Mouse (Mus musculus): ENCODE data around the gene Tfdp2. TPM values are rescaled to one million over a fixed set of nuclear protein-coding genes. Genes with fewer than 3 reads are reported as not detected.

The Tfdp2 gene
- total and polyA plus RNA-seq, 2 experiments from 2014 or later, result 19.6 to 32.1 TPM

DNA sequence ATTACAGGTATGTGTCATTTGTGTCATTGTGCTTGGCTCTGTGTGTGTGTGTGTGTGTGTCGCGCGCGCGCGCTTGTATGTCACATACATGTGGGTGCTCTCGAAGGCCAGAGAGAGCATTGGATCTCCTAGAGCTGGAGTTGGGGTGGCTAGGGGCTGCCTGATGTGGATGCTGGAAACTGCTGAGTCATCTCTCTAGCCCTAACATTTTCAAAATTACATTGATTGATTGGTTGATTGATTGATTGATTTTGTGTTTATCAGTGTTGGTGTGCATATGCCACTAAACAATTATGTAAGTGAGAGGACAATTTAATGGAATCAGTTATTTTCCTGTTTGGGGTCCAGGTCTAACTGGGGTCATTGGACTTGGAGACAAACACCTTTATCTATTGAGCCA lies 96.1 kb downstream of the Tfdp2 start:
- Histone ChIP-seq H3K9me3 (ENCODE audit: low read length) (no peaks in the 10 kb centered on the region), H3K36me3 (ENCODE audit: insufficient read depth, low read length) (peaks cover 12% of the 10 kb centered on the region), H3K27ac (no peak overlapping the region), H3K4me2 (ENCODE audit: low read depth, low read length) (no peak overlapping the region), H3K4me1 (ENCODE audit: insufficient read depth, low read length) (no peaks in the 10 kb centered on the region), H3K27me3 (ENCODE audit: insufficient read depth, low read length) (no peaks in the 10 kb centered on the region), H3K9ac (replicated peaks; ENCODE audit: low read length) (no peak overlapping the region), H3K4me3 (ENCODE audit: low read length) (no peak overlapping the region)
- TF ChIP-seq CTCF (IDR thresholded peaks at IDR 0.05; ENCODE audit: low read depth), result no peak
- over 99% methylated on average over 7 of the region's 7 CpGs for WGBS
- no peak for ATAC-seq
- no peak for DNase-seq (ENCODE audit: low spot score)

DNA sequence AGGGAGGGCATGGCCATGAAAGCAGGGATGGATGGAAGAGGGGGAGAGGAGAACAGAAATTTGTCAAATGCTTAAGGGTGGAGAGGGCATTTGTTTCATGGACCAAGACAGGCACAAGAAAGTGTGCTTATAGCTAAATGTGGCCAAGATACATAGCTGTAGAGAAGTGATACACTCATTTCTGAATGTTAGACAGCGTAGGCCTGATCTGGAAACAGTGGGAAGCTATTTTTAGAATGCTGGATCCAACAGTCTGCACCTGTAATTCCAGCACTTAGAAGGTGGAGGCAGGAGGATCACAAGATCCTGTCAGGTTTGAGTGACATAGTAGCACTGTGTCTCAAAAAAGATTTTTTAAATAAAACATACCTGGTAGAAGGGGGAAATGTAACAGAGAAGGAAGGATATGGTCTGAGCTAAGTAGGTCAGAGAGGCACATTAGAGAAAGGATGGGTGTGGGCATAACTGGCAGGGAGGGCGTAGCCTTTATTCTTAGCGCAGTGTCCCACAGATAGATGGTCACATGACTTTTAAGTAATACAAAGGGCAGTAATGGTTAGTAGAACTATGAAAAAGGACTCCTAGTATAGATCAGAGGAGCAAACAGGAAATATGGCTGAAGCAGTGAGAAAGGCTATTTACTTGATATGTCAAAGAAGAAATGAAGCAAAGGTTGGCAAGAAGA lies 103.4 kb downstream of the Tfdp2 start:
- Histone ChIP-seq H3K9ac (replicated peaks; ENCODE audit: low read length) (no peak overlapping the region), H3K9me3 (ENCODE audit: low read length) (no peaks in the 10 kb centered on the region), H3K4me3 (ENCODE audit: low read length) (no peak overlapping the region), H3K27me3 (ENCODE audit: insufficient read depth, low read length) (no peaks in the 10 kb centered on the region), H3K27ac (no peak overlapping the region), H3K36me3 (ENCODE audit: insufficient read depth, low read length) (peaks cover 23% of the 10 kb centered on the region), H3K4me1 (ENCODE audit: insufficient read depth, low read length) (no peaks in the 10 kb centered on the region), H3K4me2 (ENCODE audit: low read depth, low read length) (no peak overlapping the region)
- DNase-seq (ENCODE audit: low spot score) (no peak), ATAC-seq (no peak)
- TF ChIP-seq CTCF (IDR thresholded peaks at IDR 0.05; ENCODE audit: low read depth), result no peak
- WGBS, result 92% methylated on average over 3 of the region's 3 CpGs

DNA sequence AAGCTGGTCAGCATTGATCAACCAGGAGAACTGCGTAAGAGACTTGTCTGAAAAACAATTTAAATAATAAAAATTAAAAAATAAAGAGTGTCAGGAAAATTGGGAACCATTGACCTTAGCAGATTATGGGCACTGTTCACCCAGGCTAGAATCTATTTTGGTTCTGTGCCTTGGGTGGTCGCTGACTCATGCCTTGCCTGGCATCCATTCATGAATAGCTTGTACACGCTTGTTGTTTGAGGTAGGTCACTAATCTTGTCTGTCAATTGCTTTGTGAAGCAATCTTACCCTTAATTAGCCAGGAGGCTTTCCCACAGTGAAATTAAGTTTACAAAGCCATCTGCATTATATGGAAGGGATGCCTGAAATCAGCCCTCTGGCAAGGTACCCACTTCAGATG lies 112.7 kb downstream of the Tfdp2 start:
- no peak overlapping the region for H3K4me3 ChIP-seq (ENCODE audit: low read length)
- DNase-seq (ENCODE audit: low spot score) (no peak), ATAC-seq (no peak)
- H3K27me3 ChIP-seq (ENCODE audit: insufficient read depth, low read length), result no peaks in the 10 kb centered on the region
- no peak overlapping the region for H3K27ac ChIP-seq
- 51% methylated on average over 3 of the region's 3 CpGs for WGBS
- H3K4me2 ChIP-seq (ENCODE audit: low read depth, low read length), result no peak overlapping the region
- H3K9ac ChIP-seq (replicated peaks; ENCODE audit: low read length), result no peak overlapping the region
- no peaks in the 10 kb centered on the region for H3K9me3 ChIP-seq (ENCODE audit: low read length)
- H3K4me1 ChIP-seq (ENCODE audit: insufficient read depth, low read length), result no peaks in the 10 kb centered on the region
- no peak for TF ChIP-seq CTCF (IDR thresholded peaks at IDR 0.05; ENCODE audit: low read depth)
- H3K36me3 ChIP-seq (ENCODE audit: insufficient read depth, low read length), result no peaks in the 10 kb centered on the region

DNA sequence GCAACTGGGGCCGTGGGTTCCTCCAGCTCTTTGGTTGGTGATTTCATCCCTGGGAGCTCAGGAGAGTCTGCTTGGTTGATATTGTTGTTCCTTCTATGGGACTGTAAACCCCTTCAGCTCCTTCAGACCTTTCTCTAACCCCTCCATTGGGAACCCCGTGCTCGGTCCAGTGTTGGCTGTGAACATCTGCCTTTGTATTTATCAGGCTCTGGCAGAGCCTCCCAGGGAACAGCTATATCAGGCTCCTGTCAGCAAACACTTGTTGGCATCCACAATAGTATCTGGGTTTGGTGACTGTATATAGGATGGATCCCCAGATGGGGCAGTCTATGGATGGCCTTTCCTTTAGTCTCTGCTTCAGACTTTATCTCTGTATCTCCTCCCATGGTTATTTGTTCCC lies 116.0 kb downstream of the Tfdp2 start:
- no peak overlapping the region for H3K4me3 ChIP-seq (ENCODE audit: low read length)
- TF ChIP-seq CTCF (IDR thresholded peaks at IDR 0.05; ENCODE audit: low read depth), result no peak
- H3K4me1 ChIP-seq (ENCODE audit: insufficient read depth, low read length), result no peaks in the 10 kb centered on the region
- H3K9ac ChIP-seq (replicated peaks; ENCODE audit: low read length), result no peak overlapping the region
- peaks cover 3% of the 10 kb centered on the region; the same call in 1 of the 2 replicates for H3K36me3 ChIP-seq (ENCODE audit: insufficient read depth, low read length)
- DNase-seq (ENCODE audit: low spot score), result no peak
- no peak overlapping the region for H3K27ac ChIP-seq
- H3K9me3 ChIP-seq (ENCODE audit: low read length), result no peaks in the 10 kb centered on the region
- 91% methylated on average over 3 of the region's 3 CpGs for WGBS
- no peak overlapping the region for H3K4me2 ChIP-seq (ENCODE audit: low read depth, low read length)
- no peaks in the 10 kb centered on the region for H3K27me3 ChIP-seq (ENCODE audit: insufficient read depth, low read length)
- no peak for ATAC-seq

DNA sequence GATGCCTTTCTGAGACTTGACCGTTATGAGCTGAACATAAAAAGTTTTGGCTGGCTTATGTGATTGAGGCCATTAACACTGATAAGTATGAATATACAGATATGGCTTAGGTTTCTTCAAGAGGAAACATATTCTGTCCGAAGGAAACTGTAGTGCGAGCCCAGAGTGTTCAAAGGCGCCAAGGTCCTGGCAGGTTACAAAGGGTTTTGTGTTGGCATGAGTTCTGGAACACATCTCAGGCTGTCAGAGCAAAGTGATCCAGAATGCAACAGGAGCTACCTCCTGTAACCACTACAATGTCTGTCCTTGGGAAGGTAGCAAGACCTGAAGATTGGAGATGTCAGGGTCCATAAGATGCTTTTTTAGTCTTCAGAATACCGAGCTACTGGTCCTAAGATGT lies 123.3 kb downstream of the Tfdp2 start:
- H3K4me3 ChIP-seq (ENCODE audit: low read length), result no peak overlapping the region
- no peaks in the 10 kb centered on the region for H3K27me3 ChIP-seq (ENCODE audit: insufficient read depth, low read length)
- no peak for ATAC-seq
- no peaks in the 10 kb centered on the region for H3K9me3 ChIP-seq (ENCODE audit: low read length)
- no peak overlapping the region for H3K27ac ChIP-seq
- no peak for TF ChIP-seq CTCF (IDR thresholded peaks at IDR 0.05; ENCODE audit: low read depth)
- peaks cover 7% of the 10 kb centered on the region; the same call in 1 of the 2 replicates for H3K36me3 ChIP-seq (ENCODE audit: insufficient read depth, low read length)
- no peak for DNase-seq (ENCODE audit: low spot score)
- 95% methylated on average over 5 of the region's 5 CpGs for WGBS
- no peaks in the 10 kb centered on the region for H3K4me1 ChIP-seq (ENCODE audit: insufficient read depth, low read length)
- H3K9ac ChIP-seq (replicated peaks; ENCODE audit: low read length), result no peak overlapping the region
- no peak overlapping the region for H3K4me2 ChIP-seq (ENCODE audit: low read depth, low read length)

DNA sequence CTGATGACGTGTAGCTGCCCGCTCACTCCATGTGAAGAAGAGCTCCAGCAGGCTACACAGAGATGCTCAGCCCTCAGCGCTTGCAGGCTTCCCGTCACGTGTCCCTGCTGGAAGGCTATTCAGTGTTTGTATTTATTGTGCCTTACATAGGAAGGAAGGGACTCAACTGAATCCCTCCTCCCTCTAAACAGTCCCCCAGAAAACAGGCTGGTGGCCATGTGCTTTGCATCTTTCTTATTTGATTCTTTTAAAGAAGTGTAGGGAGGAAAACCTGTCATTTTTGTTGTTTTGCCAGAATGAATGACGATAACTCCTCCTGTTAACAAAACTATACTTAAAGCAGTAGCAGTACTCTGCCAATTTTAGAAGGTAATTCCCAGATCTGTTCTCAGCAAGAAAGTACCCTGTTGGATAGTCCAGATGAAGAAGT lies 124.5 kb downstream of the Tfdp2 start:
- DNase-seq (ENCODE audit: low spot score), result no peak
- WGBS, result 80% methylated on average over 6 of the region's 6 CpGs
- Histone ChIP-seq H3K27me3 (ENCODE audit: insufficient read depth, low read length) (no peaks in the 10 kb centered on the region), H3K4me1 (ENCODE audit: insufficient read depth, low read length) (no peaks in the 10 kb centered on the region), H3K36me3 (ENCODE audit: insufficient read depth, low read length) (peaks cover 3% of the 10 kb centered on the region; the same call in 1 of the 2 replicates), H3K27ac (no peak overlapping the region), H3K9ac (replicated peaks; ENCODE audit: low read length) (no peak overlapping the region), H3K4me3 (ENCODE audit: low read length) (no peak overlapping the region), H3K9me3 (ENCODE audit: low read length) (no peaks in the 10 kb centered on the region), H3K4me2 (ENCODE audit: low read depth, low read length) (no peak overlapping the region)
- TF ChIP-seq CTCF (IDR thresholded peaks at IDR 0.05; ENCODE audit: low read depth), result no peak
- no peak for ATAC-seq

DNA sequence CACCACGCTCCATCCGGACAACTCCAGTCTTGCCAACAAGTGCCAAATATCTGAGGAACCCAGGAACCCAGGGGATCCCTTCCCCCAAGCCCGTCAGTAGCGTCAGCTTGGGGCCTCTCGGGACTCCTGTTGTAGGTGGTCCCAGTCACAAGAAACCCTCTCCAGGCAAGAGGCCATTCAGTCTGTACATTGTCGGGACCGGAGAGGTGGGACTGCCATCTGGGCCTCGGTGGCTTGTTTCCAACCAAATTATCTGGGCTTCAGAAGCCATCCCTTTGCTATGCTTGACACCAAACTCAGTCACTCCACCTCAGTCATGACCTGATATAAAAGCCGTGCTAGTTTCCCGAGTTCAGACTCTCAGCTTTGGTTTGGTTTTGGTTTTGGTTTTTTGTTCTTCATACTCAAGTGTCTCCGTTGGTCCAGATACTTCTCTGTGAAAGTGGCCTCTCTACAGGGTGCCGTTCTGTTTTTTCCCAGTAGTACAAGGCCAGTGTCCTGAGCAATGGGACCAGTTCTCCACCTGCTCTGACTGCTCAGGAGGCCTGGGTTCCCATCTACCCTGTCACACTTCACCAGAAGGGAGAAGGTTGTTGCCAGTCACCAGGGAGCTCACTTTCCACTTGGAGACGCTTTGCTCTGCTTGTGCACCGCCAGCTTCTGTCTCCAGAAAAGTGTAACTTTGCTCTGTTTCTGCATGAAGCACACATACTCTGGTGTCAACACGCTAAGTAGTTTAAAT lies 126.5 kb downstream of the Tfdp2 start:
- H3K4me2 ChIP-seq (ENCODE audit: low read depth, low read length), result no peak overlapping the region
- no peak overlapping the region for H3K4me3 ChIP-seq (ENCODE audit: low read length)
- H3K9ac ChIP-seq (replicated peaks; ENCODE audit: low read length), result no peak overlapping the region
- TF ChIP-seq CTCF (IDR thresholded peaks at IDR 0.05; ENCODE audit: low read depth), result no peak
- ATAC-seq (no peak), DNase-seq (ENCODE audit: low spot score) (peak; percentile 31)
- peak overlapping the region; percentile 41 for H3K27ac ChIP-seq
- no peaks in the 10 kb centered on the region for H3K9me3 ChIP-seq (ENCODE audit: low read length)
- peaks cover 3% of the 10 kb centered on the region; the same call in 1 of the 2 replicates for H3K36me3 ChIP-seq (ENCODE audit: insufficient read depth, low read length)
- H3K27me3 ChIP-seq (ENCODE audit: insufficient read depth, low read length), result no peaks in the 10 kb centered on the region
- 73% methylated on average over 15 of the region's 15 CpGs for WGBS
- H3K4me1 ChIP-seq (ENCODE audit: insufficient read depth, low read length), result 0 out of 2 replicates have a peak, but pooled peaks cover 5% of the 10 kb centered on the region
